Mouse (Mus musculus) kidney, postnatal 14 days (tissue): ENCODE results near the gene Ddx60.

Experiments
- DNase-seq: peaks from one replicate; pipeline ENCODE4 v3.0.0; 2022; ENCODE audit warnings: mixed read lengths

The Ddx60 gene

GRCm38 (mm10) chr8:61989464-61989863, 61.6 kb downstream of the Ddx60 start:
- no peak for DNase-seq

- DNase-seq: no peak
These were observed 64.9 kb downstream of the Ddx60 start for GRCm38 (mm10) chr8:61992796-61993195.

- DNase-seq: no peak
These were observed 69.2 kb downstream of the Ddx60 start for GRCm38 (mm10) chr8:61997125-61997524.

- no peak for DNase-seq
These were observed 86.3 kb downstream of the Ddx60 start for GRCm38 (mm10) chr8:62014166-62014565.

GRCm38 (mm10) chr8:62014582-62014981, 86.7 kb downstream of the Ddx60 start:
- DNase-seq: no peak

- DNase-seq: no peak
These were observed 106.5 kb downstream of the Ddx60 start for GRCm38 (mm10) chr8:62034351-62034750.

GRCm38 (mm10) chr8:62046809-62047208, 118.9 kb downstream of the Ddx60 start:
- DNase-seq: peak; percentile 3

GRCm38 (mm10) chr8:62060357-62060756, 132.5 kb downstream of the Ddx60 start:
- DNase-seq: peak; percentile 10

- DNase-seq: no peak
These were observed 140.4 kb downstream of the Ddx60 start for GRCm38 (mm10) chr8:62068305-62068704.

- DNase-seq: no peak
These were observed 152.4 kb downstream of the Ddx60 start for GRCm38 (mm10) chr8:62080195-62080802.

- DNase-seq: no peak
These were observed 153.9 kb downstream of the Ddx60 start for GRCm38 (mm10) chr8:62081804-62082203.
